Comparison of ENCODE assay signal across 32 mouse cellular contexts in genomic region chr7:116128286-116128685, GRCm38 (mm10).
"Had no signal": no experiment of that assay in that cellular context is flagged by ENCODE, and none has a peak within 500 bp of the region (broad histone marks: within the 10 kb centered on the region; RNA-seq: fewer than 3 reads in every experiment).

No protein-coding gene starts in this region.

- H3K27me3 ChIP-seq: limb, embryonic 12.5 days; limb, embryonic 13.5 days; limb, embryonic 15.5 days; liver, embryonic 12.5 days; liver, embryonic 13.5 days; liver, embryonic 15.5 days; lung, embryonic 15.5 days; midbrain, embryonic 12.5 days; midbrain, embryonic 13.5 days; midbrain, embryonic 15.5 days; neural tube, embryonic 12.5 days; neural tube, embryonic 13.5 days had no signal

- H3K36me3 ChIP-seq: limb, embryonic 10.5 days; limb, embryonic 12.5 days; limb, embryonic 13.5 days; limb, embryonic 15.5 days; liver, embryonic 12.5 days; liver, embryonic 13.5 days; liver, embryonic 15.5 days; lung, embryonic 15.5 days; midbrain, embryonic 15.5 days; neural tube, embryonic 12.5 days; neural tube, embryonic 13.5 days had no signal

- H3K4me1 ChIP-seq: liver, embryonic 15.5 days had no signal

- H3K9me3 ChIP-seq: limb, embryonic 10.5 days; limb, embryonic 12.5 days; limb, embryonic 13.5 days; limb, embryonic 15.5 days; liver, embryonic 12.5 days; liver, embryonic 13.5 days; liver, embryonic 15.5 days; lung, embryonic 15.5 days; midbrain, embryonic 10.5 days; midbrain, embryonic 12.5 days; midbrain, embryonic 13.5 days; midbrain, embryonic 15.5 days; neural tube, embryonic 12.5 days; neural tube, embryonic 13.5 days had no signal

- DNase-seq: left cerebral cortex, postnatal 4 days; liver; liver, embryonic 13.5 days; liver, postnatal 0 days; lung, adult 18-20 months; lung, adult 2 months; lung, embryonic 14.5 days; lung, postnatal 10 days; lung, postnatal 14 days; lung, postnatal 36 days; lung, postnatal 4 days; midbrain, embryonic 14.5 days had no signal

- H3K4me3 ChIP-seq: limb, embryonic 10.5 days; limb, embryonic 12.5 days; limb, embryonic 13.5 days; limb, embryonic 15.5 days; liver, embryonic 12.5 days; liver, embryonic 13.5 days; liver, embryonic 15.5 days; lung, embryonic 15.5 days; midbrain, embryonic 10.5 days; midbrain, embryonic 12.5 days; midbrain, embryonic 13.5 days; midbrain, embryonic 15.5 days; myocyte; neural tube, embryonic 12.5 days; neural tube, embryonic 13.5 days had no signal

- H3K27ac ChIP-seq: limb, embryonic 10.5 days; limb, embryonic 12.5 days; limb, embryonic 13.5 days; limb, embryonic 15.5 days; liver, embryonic 12.5 days; liver, embryonic 13.5 days; liver, embryonic 14.5 days; liver, embryonic 15.5 days; lung, embryonic 15.5 days; macrophage; midbrain, embryonic 12.5 days; midbrain, embryonic 13.5 days; midbrain, embryonic 15.5 days; neural tube, embryonic 12.5 days; neural tube, embryonic 13.5 days had no signal

- H3K9ac ChIP-seq: limb, embryonic 12.5 days; limb, embryonic 13.5 days; limb, embryonic 15.5 days; liver, embryonic 12.5 days; liver, embryonic 13.5 days; liver, embryonic 14.5 days; liver, embryonic 15.5 days; liver, postnatal 0 days; lung, embryonic 14.5 days; lung, embryonic 15.5 days; midbrain, embryonic 12.5 days; midbrain, embryonic 13.5 days; midbrain, embryonic 15.5 days; neural tube, embryonic 13.5 days had no signal

- ATAC-seq: liver, embryonic 12.5 days; liver, postnatal 0 days; lung, postnatal 0 days; midbrain, embryonic 13.5 days; midbrain, embryonic 15.5 days; midbrain, embryonic 16.5 days had no signal

- H3K4me2 ChIP-seq: limb, embryonic 12.5 days; limb, embryonic 13.5 days; limb, embryonic 15.5 days; liver, embryonic 11.5 days; liver, embryonic 12.5 days; liver, embryonic 13.5 days; liver, embryonic 15.5 days; lung, embryonic 14.5 days; lung, embryonic 15.5 days; midbrain, embryonic 11.5 days; midbrain, embryonic 12.5 days; midbrain, embryonic 13.5 days; midbrain, embryonic 15.5 days; neural tube, embryonic 12.5 days; neural tube, embryonic 13.5 days had no signal
